Mouse (Mus musculus) limb, embryonic 11.5 days (tissue): ENCODE results near the gene Clec2d. TPM values are rescaled to one million over a fixed set of nuclear protein-coding genes. Genes with fewer than 3 reads are reported as not detected.
"Not testable (repeated sequence)": the region's sequence is repeated elsewhere in the genome, so short reads cannot be mapped to it uniquely, and the experiment has no call there.

Source experiments
- ATAC-seq: fragments of 200-750 bp; cut with Nextera tagmentation; 2 replicates; pipeline ENCODE4 v1.8.0; 2017; ENCODE audit warnings: low read depth; ENCODE audit not compliant: insufficient number of reproducible peaks, low FRiP score, low TSS enrichment
- DNase-seq: peaks from one replicate; pipeline ENCODE4 v3.0.0-alpha.2; 2015; ENCODE audit warnings: low spot score
- H3K27ac ChIP-seq: fragments of 300-500 bp; sonication (generic); replicated peaks from 2 replicates; pipeline ENCODE4 v1.5.1; 2014; ENCODE audit warnings: low read depth, mild to moderate bottlenecking, low read length
- H3K27me3 ChIP-seq: fragments of 300-500 bp; sonication (generic); 2 replicates; pipeline ENCODE4 v1.6.1; 2014; ENCODE audit warnings: mild to moderate bottlenecking, low read length, mixed read lengths; ENCODE audit not compliant: control insufficient read depth, insufficient read depth
- H3K36me3 ChIP-seq: fragments of 300-500 bp; sonication (generic); 2 replicates; pipeline ENCODE4 v1.6.1; 2014; ENCODE audit warnings: mild to moderate bottlenecking, low read length, moderate library complexity, mixed read lengths; ENCODE audit not compliant: control insufficient read depth, insufficient read depth
- H3K4me1 ChIP-seq: fragments of 300-500 bp; sonication (generic); 2 replicates; pipeline ENCODE4 v1.6.1; 2014; ENCODE audit warnings: low read length, mixed read lengths; ENCODE audit not compliant: control insufficient read depth, insufficient read depth
- H3K4me2 ChIP-seq: fragments of 300-500 bp; sonication (generic); 2 replicates; pipeline ENCODE4 v1.6.1; 2014; ENCODE audit warnings: low read depth, mild to moderate bottlenecking, moderate library complexity; ENCODE audit not compliant: severe bottlenecking
- H3K4me3 ChIP-seq: fragments of 300-500 bp; sonication (generic); 2 replicates; pipeline ENCODE4 v1.5.1; 2014; ENCODE audit warnings: low read depth, low read length
- H3K9ac ChIP-seq: fragments of 300-500 bp; sonication (generic); 2 replicates; pipeline ENCODE4 v1.6.1; 2014; ENCODE audit warnings: mild to moderate bottlenecking, low read length
- H3K9me3 ChIP-seq: fragments of 300-500 bp; sonication (generic); 2 replicates; pipeline ENCODE4 v1.6.1; 2016; ENCODE audit warnings: low read length; ENCODE audit not compliant: control insufficient read depth
- WGBS: fragments of 180-500 bp; shearing (Covaris S2); extraction: QIAGEN DNeasy Blood & Tissue Kit; methylation state at CpG from one replicate; pipeline ENCODE4 v1.1.7; 2014; 5-methylcytosine and 5-hydroxymethylcytosine counted together
- polyA plus RNA-seq: library from polyadenylated mRNA; unstranded; fragments of >200 nt; fragmentation: Nextera tagmentation; extraction: Ambion mirVana; gene quantifications from 2 replicates; pipeline ENCODE4 v1.2.1, GENCODE M21; 2014

The Clec2d gene
- polyA plus RNA-seq, 1 experiment from 2014 or later = not detected

DNA sequence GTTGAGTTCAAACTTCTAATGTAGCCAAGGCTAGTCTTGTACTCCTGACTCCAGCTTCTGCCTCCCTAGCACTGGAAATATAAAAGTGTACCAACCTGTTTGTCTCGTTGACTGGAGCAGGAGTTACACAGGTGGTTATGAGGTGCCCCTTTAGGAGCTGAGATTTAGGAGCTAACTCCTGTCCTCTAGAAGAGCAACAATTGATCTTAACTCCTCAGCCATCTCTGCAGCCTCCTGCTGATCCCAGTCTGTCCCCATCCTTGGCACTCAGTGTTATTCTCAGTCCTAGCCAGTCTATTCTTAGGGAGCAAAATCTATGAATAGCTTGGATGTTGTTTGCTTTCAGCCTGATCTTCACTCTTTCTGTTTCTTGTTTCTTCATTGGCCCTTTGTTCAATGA is 2.1 kb downstream of the Clec2d start:
- Histone ChIP-seq H3K4me3 (no peak overlapping the region), H3K27me3 (no peaks in the 10 kb centered on the region), H3K27ac (no peak overlapping the region), H3K9ac (no peak overlapping the region), H3K9me3 (no peaks in the 10 kb centered on the region), H3K4me2 (no peak overlapping the region), H3K36me3 (no peaks in the 10 kb centered on the region), H3K4me1 (no peaks in the 10 kb centered on the region)
- no peak for DNase-seq
- ATAC-seq = no peak
- 72% methylated on average over 1 of the region's 1 CpGs for WGBS

- not testable (repeated sequence) for DNase-seq, H3K36me3 ChIP-seq, H3K27ac ChIP-seq, H3K4me1 ChIP-seq, H3K9me3 ChIP-seq, H3K27me3 ChIP-seq, H3K9ac ChIP-seq, H3K4me3 ChIP-seq, ATAC-seq, H3K4me2 ChIP-seq
- 89% methylated on average over 4 of the region's 4 CpGs for WGBS
These were observed 3.6 kb downstream of the Clec2d start for GRCm38 (mm10) chr6:129184001-129184400.

DNA sequence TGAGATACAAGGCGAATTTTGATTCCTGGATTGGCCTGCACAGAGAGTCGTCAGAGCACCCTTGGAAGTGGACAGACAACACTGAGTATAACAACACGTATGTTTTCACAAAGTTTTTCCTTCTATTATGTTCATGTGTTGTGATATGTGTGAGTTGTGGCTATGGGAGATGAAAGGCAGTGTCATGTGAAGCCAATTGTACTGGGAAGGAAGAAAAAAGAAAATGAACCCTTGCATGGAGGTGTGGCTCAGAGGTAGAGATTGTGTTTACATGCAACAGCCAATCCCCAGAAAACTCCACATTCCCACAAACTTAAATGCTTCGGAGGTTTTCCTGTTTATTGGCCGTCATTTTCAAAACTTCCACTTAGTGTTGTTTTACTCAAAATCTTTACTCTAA is 4.4 kb downstream of the Clec2d start:
- ATAC-seq (no peak), DNase-seq (no peak)
- Histone ChIP-seq H3K9me3 (no peaks in the 10 kb centered on the region), H3K4me1 (no peaks in the 10 kb centered on the region), H3K4me2 (no peak overlapping the region), H3K4me3 (no peak overlapping the region), H3K27me3 (no peaks in the 10 kb centered on the region), H3K36me3 (no peaks in the 10 kb centered on the region), H3K9ac (no peak overlapping the region), H3K27ac (no peak overlapping the region)
- WGBS = 84% methylated on average over 5 of the region's 5 CpGs

DNA sequence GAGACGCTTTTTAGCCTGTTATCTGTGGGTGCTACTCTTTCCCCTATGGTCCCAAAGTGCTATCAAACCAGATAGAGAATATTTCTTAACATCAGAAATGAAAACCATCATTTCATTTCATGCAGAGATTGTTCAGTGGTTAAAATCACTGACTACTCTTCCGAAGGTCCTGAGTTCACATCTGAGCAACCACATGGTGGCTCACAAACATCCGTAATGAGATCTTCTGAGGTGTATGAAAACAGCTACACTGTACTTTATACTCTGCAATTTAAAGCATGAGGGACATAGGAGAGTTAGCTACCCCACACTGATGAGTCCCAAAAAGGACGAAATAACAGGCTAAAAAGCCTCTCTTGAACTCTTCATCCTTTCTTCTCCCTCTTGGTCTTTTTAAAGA is 5.6 kb downstream of the Clec2d start:
- H3K4me1 ChIP-seq = no peaks in the 10 kb centered on the region
- no peak overlapping the region for H3K4me2 ChIP-seq
- H3K9me3 ChIP-seq = no peaks in the 10 kb centered on the region
- ATAC-seq (no peak), DNase-seq (no peak)
- no peak overlapping the region for H3K4me3 ChIP-seq
- WGBS = 85% methylated on average over 4 of the region's 4 CpGs
- H3K27ac ChIP-seq = no peak overlapping the region
- no peaks in the 10 kb centered on the region for H3K36me3 ChIP-seq
- H3K27me3 ChIP-seq = no peaks in the 10 kb centered on the region
- H3K9ac ChIP-seq = no peak overlapping the region

- no peaks in the 10 kb centered on the region for H3K4me1 ChIP-seq
- no peaks in the 10 kb centered on the region for H3K27me3 ChIP-seq
- H3K27ac ChIP-seq = no peak overlapping the region
- DNase-seq (no peak), ATAC-seq (no peak)
- H3K4me3 ChIP-seq = no peak overlapping the region
- WGBS = 92% methylated on average over 5 of the region's 5 CpGs
- H3K36me3 ChIP-seq = no peaks in the 10 kb centered on the region
- H3K9me3 ChIP-seq = no peaks in the 10 kb centered on the region
- no peak overlapping the region for H3K4me2 ChIP-seq
- no peak overlapping the region for H3K9ac ChIP-seq
These were observed 6.2 kb downstream of the Clec2d start for GRCm38 (mm10) chr6:129186457-129187199.

- Histone ChIP-seq H3K4me2 (no peak overlapping the region), H3K9me3 (no peaks in the 10 kb centered on the region), H3K4me3 (no peak overlapping the region), H3K36me3 (no peaks in the 10 kb centered on the region), H3K4me1 (no peaks in the 10 kb centered on the region), H3K27ac (no peak overlapping the region), H3K9ac (no peak overlapping the region), H3K27me3 (no peaks in the 10 kb centered on the region)
- ATAC-seq = no peak
- no peak for DNase-seq
These were observed 6.8 kb downstream of the Clec2d start for GRCm38 (mm10) chr6:129187200-129187651.

- not testable (repeated sequence) for DNase-seq, H3K27ac ChIP-seq, H3K4me3 ChIP-seq, H3K9me3 ChIP-seq, ATAC-seq, H3K4me1 ChIP-seq, H3K4me2 ChIP-seq, H3K36me3 ChIP-seq, H3K9ac ChIP-seq, H3K27me3 ChIP-seq
- 89% methylated on average over 3 of the region's 3 CpGs for WGBS
These were observed 7.4 kb downstream of the Clec2d start for GRCm38 (mm10) chr6:129187816-129188215.

DNA sequence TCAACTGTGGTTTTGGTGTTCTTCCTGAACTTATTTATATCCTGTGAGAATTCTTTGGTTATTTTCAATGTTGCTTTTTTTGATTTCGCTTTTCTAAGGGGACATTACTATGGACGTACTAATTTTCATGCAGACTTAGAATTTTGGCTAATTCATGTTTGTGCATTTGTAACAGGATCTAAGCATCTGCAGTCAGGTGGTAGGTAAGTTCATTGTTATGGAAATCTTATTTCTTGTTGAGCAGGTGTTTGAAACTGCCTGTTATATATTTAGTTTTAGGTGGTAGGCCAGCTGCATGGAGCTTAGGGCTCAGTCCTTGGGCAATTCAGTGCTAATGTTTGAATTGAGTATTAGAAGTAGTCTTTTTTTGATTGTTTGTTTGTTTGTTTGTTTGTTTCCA is 13.0 kb downstream of the Clec2d start:
- WGBS = 89% methylated on average over 2 of the region's 2 CpGs

GRCm38 (mm10) chr6:129200066-129200465 is 19.7 kb downstream of the Clec2d start:
- not testable (repeated sequence) for H3K27me3 ChIP-seq, H3K27ac ChIP-seq, H3K36me3 ChIP-seq, H3K9ac ChIP-seq, H3K4me2 ChIP-seq, ATAC-seq, H3K4me3 ChIP-seq, H3K4me1 ChIP-seq, DNase-seq, H3K9me3 ChIP-seq

More for the DNA sequence above, 13.0 kb downstream of the Clec2d start:
- Histone ChIP-seq H3K9ac (no peak overlapping the region), H3K4me3 (no peak overlapping the region), H3K36me3 (no peaks in the 10 kb centered on the region), H3K27ac (no peak overlapping the region), H3K4me1 (no peaks in the 10 kb centered on the region), H3K4me2 (no peak overlapping the region), H3K9me3 (no peaks in the 10 kb centered on the region), H3K27me3 (no peaks in the 10 kb centered on the region)
- no peak for ATAC-seq
- no peak for DNase-seq
